Mouse (Mus musculus): ENCODE results near the gene Apobr. TPM values are rescaled to one million over a fixed set of nuclear protein-coding genes. Genes with fewer than 3 reads are reported as not detected.

The Apobr gene
- 5.2 and 5.6 TPM in 2 replicates for polyA plus RNA-seq (2012; rRNA removed)

DNA sequence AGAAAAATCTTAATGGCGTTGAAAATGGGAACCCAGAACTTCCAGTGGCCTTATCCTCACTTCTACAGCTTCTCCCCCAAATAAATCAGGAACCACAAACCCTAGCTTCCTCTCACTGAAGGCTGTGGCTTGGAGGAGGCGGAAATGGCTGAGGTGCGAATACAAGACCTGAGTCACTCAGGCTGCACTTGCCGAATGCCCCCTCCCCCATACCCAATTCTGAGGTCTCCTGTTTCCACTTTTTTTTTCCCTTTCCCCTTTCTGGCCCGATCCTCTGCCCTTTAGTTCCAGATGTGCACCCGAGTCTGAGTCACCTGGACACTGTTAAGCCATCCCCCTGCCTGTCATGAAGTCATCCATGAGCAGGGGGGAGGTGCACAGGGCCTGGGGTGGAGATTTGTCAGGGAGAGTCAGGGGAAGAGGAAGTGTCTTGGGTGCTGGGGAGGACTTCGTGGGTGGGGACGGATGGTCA, at the start of gene Apobr:
Apobr (plus strand) TSS at position 437 of the 472 bp plus-strand sequence.

DNA sequence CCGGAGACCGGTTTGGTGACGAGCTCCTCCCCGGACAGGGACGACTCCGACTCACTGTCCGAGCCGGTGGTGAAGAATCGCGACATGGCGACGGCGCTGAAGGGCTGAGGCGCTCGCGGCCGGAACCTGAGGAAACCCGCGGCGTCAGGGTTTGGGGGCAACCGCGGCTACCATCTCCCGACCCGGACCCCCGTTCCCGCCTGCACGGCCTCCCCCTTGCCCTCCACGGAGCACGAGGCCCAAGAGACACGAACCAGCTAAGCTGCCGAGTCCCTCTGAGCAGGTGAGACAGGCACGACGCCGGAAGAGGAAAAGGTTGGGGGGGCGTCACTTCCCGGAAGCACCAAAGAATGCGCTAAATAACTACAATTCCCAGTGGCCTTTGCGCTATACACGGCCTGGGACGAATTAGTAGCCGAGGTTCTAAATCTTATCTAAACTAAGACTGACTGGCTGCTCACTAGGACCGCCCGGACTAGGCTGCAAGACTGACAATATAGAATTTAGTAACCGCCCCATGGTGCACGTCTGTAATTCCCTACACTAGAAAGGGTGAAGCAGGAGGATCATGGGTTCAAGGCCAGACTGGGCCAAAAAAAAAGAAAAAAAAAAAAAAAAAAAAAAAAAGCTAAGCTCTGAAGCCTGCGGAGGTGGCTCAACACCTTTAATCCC, 18.5 kb upstream of the Apobr start, which contains the start of gene Eif3c:
Eif3c (minus strand) TSS at position 318 of the 672 bp plus-strand sequence.

DNA sequence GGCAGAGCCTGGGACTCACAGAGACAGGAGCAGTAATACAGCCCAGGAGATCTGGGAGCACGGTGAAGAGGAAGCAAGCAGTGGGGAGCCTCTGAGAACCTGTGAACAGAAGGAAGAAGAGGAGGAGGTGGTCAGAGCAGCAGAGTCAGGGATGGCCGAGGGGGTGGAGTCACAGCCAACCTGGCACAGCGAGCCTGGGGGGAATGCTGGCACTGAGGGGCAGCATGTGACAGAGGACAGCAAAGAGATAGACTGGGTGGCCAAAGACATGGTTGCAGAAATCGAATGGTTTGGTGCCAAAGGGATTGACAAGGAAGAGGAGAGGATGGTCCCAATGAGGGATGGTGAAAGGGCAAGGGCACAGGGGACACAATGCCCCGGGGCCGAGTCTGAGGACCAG, 975 bp downstream of the Apobr start, which contains the start of gene Cln3:
Cln3 (minus strand) TSS at position 101 of the 400 bp plus-strand sequence.

DNA sequence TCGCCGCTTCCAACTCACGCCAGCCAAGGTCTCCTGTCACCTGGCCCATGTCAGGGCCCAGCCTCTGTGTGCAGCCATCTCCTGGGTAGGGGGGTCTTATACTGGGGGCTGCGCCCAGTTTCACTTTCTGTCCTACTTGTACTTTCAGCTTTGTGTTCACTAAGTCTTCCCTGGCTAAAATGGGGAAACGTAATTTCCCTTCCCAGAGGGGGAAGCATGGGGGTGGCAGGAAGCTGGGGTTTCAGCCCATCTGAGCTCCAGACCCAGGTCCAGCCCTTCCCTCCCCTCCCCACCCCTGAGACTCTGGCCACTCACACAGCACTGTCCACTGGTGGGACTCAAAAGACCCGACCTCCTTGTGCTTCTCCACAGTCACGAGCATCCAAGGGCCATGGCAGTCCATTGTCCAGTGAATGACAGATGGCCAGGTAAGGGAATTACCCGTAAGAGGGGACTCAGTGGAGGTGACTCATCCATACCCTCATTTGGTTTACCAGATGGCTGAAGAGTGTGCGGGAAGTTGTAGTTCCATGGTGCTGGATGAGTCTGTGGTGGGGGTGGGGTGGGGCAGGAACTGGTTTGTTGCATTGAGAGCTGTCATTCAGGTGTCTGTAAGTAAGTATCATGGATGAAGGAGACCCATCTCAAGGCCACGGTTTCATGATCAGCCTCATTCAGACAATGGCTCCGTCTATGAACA, 10.3 kb downstream of the Apobr start, which contains the start of gene Il27:
Il27 (minus strand) TSS at position 80 of the 700 bp plus-strand sequence.

DNA sequence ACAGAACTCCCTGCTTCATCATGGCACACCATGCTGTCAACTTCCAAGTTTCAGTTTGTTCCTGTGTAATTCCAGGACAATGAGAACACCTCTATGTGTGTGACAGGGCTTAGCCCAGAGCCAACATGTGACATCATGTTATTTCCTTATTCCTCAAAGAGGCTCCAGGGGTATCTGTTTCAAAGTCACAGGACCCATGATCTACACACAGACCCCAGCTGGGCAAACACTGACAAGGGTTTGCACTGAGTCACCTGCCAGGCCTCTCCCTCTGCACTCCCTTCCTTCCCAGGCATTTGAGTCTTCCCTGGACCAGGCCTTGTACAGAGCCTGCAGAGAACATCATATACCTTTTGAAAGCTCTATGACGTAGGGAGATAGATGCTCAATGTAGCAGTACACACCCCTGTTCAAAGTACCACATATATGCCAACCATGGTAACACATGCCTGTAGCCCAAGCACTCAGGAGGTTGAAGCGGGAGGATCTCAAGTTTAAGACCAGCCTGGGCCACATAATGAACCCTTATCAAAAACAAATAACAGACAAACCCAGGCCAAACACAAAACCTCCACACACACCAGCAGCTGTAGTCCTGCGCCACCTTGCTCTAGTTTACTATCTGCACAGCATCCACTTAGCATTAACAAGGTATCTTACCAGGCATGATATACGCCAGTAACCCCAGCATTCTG, 46.2 kb downstream of the Apobr start, which contains the start of gene Nupr1:
Nupr1 (minus strand) TSS at position 38 of the 695 bp plus-strand sequence.

Other genes starting within 250 kb of the Apobr start
- gene Lat, start 215.4 kb upstream of the Apobr start, polyA plus RNA-seq (2012; rRNA removed): 2.5 and 3.2 TPM in 2 replicates
- 247 and 278 TPM in 2 replicates for gene Spns1, start 207.5 kb upstream of the Apobr start, polyA plus RNA-seq (2012; rRNA removed)
- gene Nfatc2ip, start 188.2 kb upstream of the Apobr start, polyA plus RNA-seq (2012; rRNA removed): 9.5 and 11.7 TPM in 2 replicates
- 0.53 and 0.68 TPM in 2 replicates for gene Cd19, start 170.1 kb upstream of the Apobr start, polyA plus RNA-seq (2012; rRNA removed)
- 76.5 and 79.0 TPM in 2 replicates for gene Rabep2, start 156.2 kb upstream of the Apobr start, polyA plus RNA-seq (2012; rRNA removed)
- gene Atp2a1, start 121.8 kb upstream of the Apobr start, polyA plus RNA-seq (2012; rRNA removed): 0.43 and 0.92 TPM in 2 replicates
- gene Sh2b1, start 109.5 kb upstream of the Apobr start, polyA plus RNA-seq (2012; rRNA removed): 73.4 and 90.0 TPM in 2 replicates
- 160 and 171 TPM in 2 replicates for gene Tufm, start 97.6 kb upstream of the Apobr start, polyA plus RNA-seq (2012; rRNA removed)
- 261 and 386 TPM in 2 replicates for gene Atxn2l, start 81.5 kb upstream of the Apobr start, polyA plus RNA-seq (2012; rRNA removed)
- gene Eif3c, start 18.5 kb upstream of the Apobr start, polyA plus RNA-seq (2012; rRNA removed): 143 and 153 TPM in 2 replicates
- 93.1 and 135 TPM in 2 replicates for gene Cln3, start 875 bp downstream of the Apobr start, polyA plus RNA-seq (2012; rRNA removed)
- gene Il27, start 10.0 kb downstream of the Apobr start, polyA plus RNA-seq (2012; rRNA removed): 0.42 TPM in 1 of 2 replicates, not detected in the other
- 135 and 164 TPM in 2 replicates for gene Nupr1, start 45.9 kb downstream of the Apobr start, polyA plus RNA-seq (2012; rRNA removed)
- gene Sgf29, start 64.4 kb downstream of the Apobr start, polyA plus RNA-seq (2012; rRNA removed): 53.8 and 56.8 TPM in 2 replicates
- 36.6 and 41.1 TPM in 2 replicates for gene Sult1a1, start 91.5 kb downstream of the Apobr start, polyA plus RNA-seq (2012; rRNA removed)
- gene Bola2, start 110.5 kb downstream of the Apobr start, polyA plus RNA-seq (2012; rRNA removed): 71.6 and 99.0 TPM in 2 replicates
- gene Slx1b, start 110.8 kb downstream of the Apobr start, polyA plus RNA-seq (2012; rRNA removed): 35.0 and 35.2 TPM in 2 replicates
- 68.2 and 90.8 TPM in 2 replicates for gene Coro1a, start 122.8 kb downstream of the Apobr start, polyA plus RNA-seq (2012; rRNA removed)
- 270 and 291 TPM in 2 replicates for gene Mapk3, start 174.7 kb downstream of the Apobr start, polyA plus RNA-seq (2012; rRNA removed)
- 16.7 and 25.4 TPM in 2 replicates for gene Gdpd3, start 181.4 kb downstream of the Apobr start, polyA plus RNA-seq (2012; rRNA removed)
- gene Ypel3, start 192.0 kb downstream of the Apobr start, polyA plus RNA-seq (2012; rRNA removed): 456 and 506 TPM in 2 replicates
- 3.5 and 5.3 TPM in 2 replicates for gene Tbx6, start 196.5 kb downstream of the Apobr start, polyA plus RNA-seq (2012; rRNA removed)
- gene Ppp4c, start 207.6 kb downstream of the Apobr start, polyA plus RNA-seq (2012; rRNA removed): 245 and 279 TPM in 2 replicates
- gene Fam57b, start 212.7 kb downstream of the Apobr start, polyA plus RNA-seq (2012; rRNA removed): 8.3 and 9.0 TPM in 2 replicates
- not detected in 2 replicates for gene 4930451I11Rik, start 246.7 kb downstream of the Apobr start, polyA plus RNA-seq (2012; rRNA removed)

All from ovary, adult 2 months (tissue).